Mouse (Mus musculus): ENCODE results near the gene Ccdc173.
A peak's percentile ranks its signal among the peaks of the same experiment; 100 is the strongest.
"Not testable (repeated sequence)": the region's sequence is repeated elsewhere in the genome, so short reads cannot be mapped to it uniquely, and the experiment has no call there.

The Ccdc173 gene

GRCm38 (mm10) chr2:69789429-69790069 lies at the start of gene Ccdc173, which contains the start of gene Phospho2:
Ccdc173 (minus strand) TSS chr2:69789575.
Phospho2 (plus strand) TSS chr2:69789623.
- peak; percentile 99 for DNase-seq

- DNase-seq, result no peak
Observed at GRCm38 (mm10) chr2:69838707-69839106, 49.3 kb upstream of the Ccdc173 start.

- DNase-seq, result no peak
Observed at GRCm38 (mm10) chr2:69837996-69838395, 48.6 kb upstream of the Ccdc173 start.

- no peak for DNase-seq
Observed at GRCm38 (mm10) chr2:69837244-69837967, 48.0 kb upstream of the Ccdc173 start.

DNA sequence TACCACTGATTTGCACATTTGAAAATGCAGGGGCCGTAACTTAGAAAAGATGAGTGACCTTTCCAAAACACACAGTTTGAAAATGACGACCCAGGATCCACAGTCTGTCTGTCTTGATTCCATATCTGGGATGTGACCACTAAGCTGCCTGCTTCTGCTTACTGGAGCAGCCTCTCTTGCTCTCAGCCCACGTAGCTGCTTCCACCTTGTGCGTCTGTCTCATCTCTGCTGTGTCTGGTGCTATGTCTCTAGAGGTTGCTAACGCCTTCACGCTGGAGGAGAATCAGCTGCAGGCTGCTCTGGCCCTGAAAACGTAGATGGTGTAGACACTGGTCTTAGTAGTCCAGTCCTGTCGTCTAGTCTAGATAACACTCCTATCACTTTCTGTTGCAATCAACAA lies 40.7 kb upstream of the Ccdc173 start:
- DNase-seq, result no peak

- DNase-seq, result no peak
Observed at GRCm38 (mm10) chr2:69829680-69830079, 40.3 kb upstream of the Ccdc173 start.

DNA sequence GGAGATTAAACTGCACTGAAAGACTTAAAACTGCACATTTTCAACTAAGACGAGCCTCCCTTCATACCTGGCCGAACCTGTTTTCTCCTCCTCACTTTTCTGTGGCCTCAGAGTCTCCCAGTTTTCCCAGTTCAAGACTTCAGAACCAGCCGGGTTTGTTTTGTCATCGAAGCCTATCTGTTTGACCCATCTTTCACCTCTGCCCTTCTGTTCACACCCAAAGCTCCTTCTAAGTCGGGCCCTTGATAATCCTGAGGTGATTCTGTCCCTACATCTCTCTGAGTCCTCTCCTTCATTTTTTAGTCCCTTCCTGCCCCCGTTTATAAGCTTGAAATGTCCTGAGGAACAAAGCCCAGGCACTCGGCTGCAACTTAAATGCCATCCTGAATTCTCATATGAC lies 38.7 kb upstream of the Ccdc173 start:
- no peak for DNase-seq

- peak in 1 of 2 experiments; percentile 24 for DNase-seq
Observed at GRCm38 (mm10) chr2:69826380-69826779, 37.0 kb upstream of the Ccdc173 start.

DNA sequence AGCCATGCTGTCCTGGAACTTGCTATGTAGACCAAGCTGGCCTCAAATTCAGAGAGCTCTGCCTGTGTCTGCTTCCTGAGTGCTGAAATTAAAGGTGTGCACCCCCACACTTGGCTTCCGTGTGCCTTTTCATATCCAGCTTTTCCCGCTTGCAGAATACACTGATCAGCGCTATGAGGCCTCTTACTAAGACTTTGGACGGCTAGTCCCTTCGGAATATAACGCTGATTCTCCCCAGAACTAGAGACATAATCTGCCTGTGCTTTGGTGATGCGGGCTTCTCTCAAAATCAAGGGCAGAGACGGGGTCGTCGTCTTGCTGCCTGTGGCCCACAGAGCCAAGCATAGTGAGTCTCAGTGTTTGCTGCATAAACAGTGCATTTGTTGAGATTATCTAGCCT lies 36.5 kb upstream of the Ccdc173 start:
- DNase-seq, result no peak

GRCm38 (mm10) chr2:69823129-69823677 lies 33.8 kb upstream of the Ccdc173 start:
- peak; percentile 65 to 73 for DNase-seq

- DNase-seq, result peak; percentile 67 to 80
Observed at GRCm38 (mm10) chr2:69822361-69823128, 33.2 kb upstream of the Ccdc173 start.

DNA sequence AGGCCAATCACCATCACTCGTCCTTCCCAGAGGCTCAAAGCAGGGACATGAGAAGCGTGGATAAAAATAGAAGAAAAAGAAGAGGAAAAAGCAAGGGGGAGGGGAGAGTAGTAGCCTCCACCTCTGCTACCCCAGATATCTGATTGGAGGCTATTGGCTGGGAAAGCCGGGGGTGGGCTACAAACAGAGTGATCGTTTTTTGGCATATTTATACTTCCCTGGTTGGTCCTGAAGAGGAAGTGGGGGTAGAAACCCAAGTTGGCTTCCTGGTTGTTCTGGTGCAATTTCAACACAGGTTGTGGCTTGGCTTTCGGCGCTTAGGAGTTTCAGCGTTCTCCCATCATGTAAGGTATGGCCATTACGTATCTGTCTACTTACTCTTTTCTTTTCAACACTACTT lies 32.3 kb upstream of the Ccdc173 start, which contains the start of gene Klhl23:
Klhl23 (plus strand) TSS at position 234 of the 400 bp plus-strand sequence.
- peak; percentile 6 to 36 for DNase-seq

GRCm38 (mm10) chr2:69820201-69820600 lies 30.8 kb upstream of the Ccdc173 start:
- DNase-seq, result no peak

GRCm38 (mm10) chr2:69818350-69819085 lies 29.1 kb upstream of the Ccdc173 start:
- no peak for DNase-seq

- no peak for DNase-seq
Observed at GRCm38 (mm10) chr2:69816575-69816974, 27.2 kb upstream of the Ccdc173 start.

- DNase-seq, result not testable (repeated sequence)
Observed at GRCm38 (mm10) chr2:69811349-69811748, 22.0 kb upstream of the Ccdc173 start.

DNA sequence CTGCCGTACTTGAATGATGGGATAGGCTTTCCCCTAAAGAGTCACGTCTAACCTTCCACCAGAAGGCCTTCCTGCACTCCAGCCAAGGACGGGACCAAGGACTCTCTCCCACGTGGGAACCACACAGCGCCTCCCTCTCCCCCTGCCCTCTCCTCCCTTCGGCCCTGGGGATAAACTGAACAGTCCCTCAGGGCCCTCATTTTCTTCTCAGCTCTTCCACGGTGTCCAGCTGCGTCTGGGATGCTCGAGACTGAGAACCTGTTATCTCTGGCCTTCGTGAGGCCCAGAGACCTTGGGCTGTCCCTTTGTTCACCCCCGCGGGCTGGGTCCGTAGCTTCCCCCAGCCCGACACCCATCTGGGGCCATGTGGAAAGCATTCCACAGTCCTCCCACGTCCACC lies 20.8 kb upstream of the Ccdc173 start:
- no peak for DNase-seq

DNA sequence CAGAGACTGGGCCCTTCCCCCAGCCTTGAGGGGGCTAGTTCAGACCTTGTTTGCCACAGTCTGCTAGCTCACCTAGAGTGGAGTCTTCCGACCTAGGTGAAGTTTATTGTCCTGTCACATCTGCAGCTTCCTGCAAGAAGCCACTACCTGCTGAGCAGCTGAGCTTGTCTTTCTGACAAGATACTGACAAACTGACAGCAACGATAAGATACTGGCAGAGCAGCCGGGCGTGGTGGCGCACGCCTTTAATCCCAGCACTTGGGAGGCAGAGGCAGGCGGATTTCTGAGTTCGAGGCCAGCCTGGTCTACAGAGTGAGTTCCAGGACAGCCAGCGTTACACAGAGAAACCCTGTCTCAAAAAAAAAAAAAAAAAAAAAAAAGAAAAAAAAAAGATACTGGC lies 15.3 kb upstream of the Ccdc173 start:
- not testable (repeated sequence) for DNase-seq

GRCm38 (mm10) chr2:69803756-69804155 lies 14.4 kb upstream of the Ccdc173 start:
- no peak for DNase-seq

- peak; percentile 73 to 80 for DNase-seq
Observed at GRCm38 (mm10) chr2:69802911-69803312, 13.5 kb upstream of the Ccdc173 start.

GRCm38 (mm10) chr2:69790722-69791121 lies 1.3 kb upstream of the Ccdc173 start:
- DNase-seq, result no peak

GRCm38 (mm10) chr2:69790285-69790684 lies 910 bp upstream of the Ccdc173 start:
- DNase-seq, result peak; percentile 91 to 93
